Mouse (Mus musculus) spleen, adult 2 months (tissue): Measurements from ENCODE around the gene Tut1.
A peak's percentile ranks its signal among the peaks of the same experiment; 100 is the strongest.

Experiments
- CTCF ChIP-seq: fragments of 200-500 bp; IDR thresholded peaks from 2 replicates; pipeline ENCODE4 v1.5.1; 2011; ENCODE audit warnings: mild to moderate bottlenecking, inconsistent platforms; ENCODE audit not compliant: insufficient read depth, insufficient read length, insufficient replicate concordance; ENCODE audit errors: extremely low read depth
- POLR2A ChIP-seq: fragments of 200-500 bp; IDR thresholded peaks from 2 replicates; pipeline ENCODE4 v1.6.1; 2011; ENCODE audit warnings: low read depth, low read length, inconsistent platforms

DNA sequence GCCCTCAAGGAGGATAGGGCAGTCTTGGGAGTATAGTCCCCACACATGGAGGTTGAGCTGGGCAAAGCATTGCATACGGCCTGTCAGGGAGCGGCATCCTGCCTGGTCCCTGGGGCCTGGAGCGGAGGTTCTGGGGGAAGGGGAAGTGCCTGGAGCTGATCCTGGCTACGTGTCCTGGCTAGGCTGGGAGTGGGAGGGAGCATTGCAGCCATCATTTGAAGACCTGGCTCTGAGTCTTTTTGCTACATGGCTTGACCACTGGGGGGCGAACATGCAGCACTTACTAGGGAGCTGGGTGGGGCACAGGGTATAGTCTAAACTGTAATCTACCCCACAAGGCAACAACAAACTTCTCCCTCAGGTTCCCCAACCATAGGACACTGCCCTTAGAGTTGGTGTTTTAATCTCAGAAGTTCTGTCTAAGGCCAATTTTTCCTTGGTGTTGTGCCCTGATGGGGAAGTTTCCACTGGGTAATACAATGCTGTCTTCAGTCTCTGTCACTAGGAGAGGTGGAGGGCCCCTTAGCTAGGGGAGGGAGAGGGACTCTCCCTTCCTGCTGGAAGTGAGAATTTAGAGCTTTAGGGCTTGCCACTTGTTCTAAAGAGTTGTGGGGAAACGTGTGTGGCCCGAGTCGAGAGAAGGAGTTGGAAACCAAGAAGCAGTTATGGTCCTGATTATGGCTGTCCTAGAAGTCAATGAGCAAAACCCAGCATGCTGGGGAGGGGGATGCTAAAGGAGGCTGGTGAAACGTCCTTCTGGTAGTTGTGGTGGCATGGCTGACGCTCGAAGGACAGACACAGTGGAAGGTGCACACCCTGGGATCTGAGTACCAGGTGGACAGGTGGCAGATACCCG, 39.4 kb downstream of the Tut1 start:
- TF ChIP-seq CTCF (peak; percentile 83; the same call in 1 of the 2 replicates), POLR2A (no peak)
